Mouse (Mus musculus): ENCODE data around the gene Ung.

The Ung gene

DNA sequence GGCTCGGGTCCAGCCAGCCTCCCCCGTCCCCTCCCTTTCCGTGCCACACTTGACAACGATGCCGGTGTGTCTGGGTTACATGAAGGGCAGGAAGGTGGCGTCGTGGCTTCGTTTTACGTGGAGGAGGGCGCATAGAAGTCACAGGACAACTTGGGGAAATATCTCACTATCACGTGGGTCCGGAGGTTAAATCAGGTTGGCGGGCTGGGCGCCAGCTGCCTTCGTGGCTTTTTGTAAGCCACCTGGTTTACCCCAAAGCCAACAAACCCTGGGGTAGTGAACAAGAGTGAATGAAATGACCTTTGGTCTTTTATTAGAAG lies 1.3 kb downstream of the Ung start:
- DNase-seq: peak in 1 of 2 experiments; percentile 54

DNA sequence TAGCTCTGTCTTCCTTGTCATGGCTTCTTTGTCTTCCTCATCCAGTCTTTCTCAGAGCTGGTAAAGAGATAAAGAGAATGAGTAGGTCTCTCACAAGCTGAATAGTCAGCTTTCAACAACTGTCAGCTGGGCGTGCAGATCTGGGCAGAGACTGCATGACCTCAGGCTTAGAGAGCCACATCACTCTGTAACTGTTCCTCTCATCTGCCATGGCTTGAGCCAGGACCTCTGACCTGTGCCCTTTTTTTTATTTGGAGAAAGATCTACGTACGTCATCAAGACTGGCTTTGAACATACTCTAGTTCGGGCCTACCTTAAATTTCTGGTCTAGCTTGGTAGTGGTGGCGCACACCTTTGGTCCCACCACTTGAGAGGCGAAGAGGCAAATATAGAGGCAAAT lies 2.7 kb downstream of the Ung start:
- no peak for DNase-seq

DNA sequence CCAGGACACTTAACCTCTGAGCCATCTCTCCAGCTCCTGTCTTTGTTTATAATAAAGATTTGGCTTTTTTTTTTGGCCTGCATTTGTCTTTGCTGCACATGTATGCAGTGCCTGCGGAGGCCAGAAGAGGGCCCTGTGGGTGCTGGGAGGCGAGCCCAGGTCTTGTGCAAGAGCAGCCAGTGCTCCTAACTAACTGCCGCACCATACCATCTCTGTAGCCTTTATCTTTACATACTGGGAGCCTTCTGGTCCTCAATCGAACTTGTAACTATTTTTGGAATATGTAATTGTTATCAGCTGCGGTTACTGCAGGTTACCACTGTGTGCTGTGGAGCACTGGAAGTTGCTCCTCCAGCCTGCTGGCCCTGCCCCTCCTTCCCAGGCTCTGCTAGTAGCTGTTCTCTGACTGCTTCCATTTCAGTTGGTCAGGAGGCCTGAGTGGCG lies 3.9 kb downstream of the Ung start:
- peak; percentile 31 to 49 for DNase-seq

DNA sequence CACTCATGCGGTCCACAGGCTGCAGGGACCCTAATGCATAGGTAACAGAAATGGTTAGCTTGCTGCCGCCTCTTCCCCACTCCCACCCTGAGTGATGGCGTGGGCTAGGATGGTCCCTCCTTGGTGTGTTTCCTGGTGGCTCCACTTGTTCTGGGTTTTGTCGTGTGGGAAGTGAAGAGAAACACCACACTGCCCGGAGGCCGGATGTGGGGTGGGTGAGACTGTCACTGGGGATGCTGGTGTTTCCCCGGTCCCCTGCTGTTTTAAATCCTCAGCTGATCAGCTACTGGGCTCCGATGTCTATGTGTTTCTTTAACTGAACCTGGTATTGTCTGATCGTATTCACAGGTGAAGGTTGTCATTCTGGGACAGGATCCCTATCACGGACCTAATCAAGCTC lies 5.3 kb downstream of the Ung start:
- no peak for DNase-seq

- DNase-seq: no peak
Observed at GRCm38 (mm10) chr5:114137481-114138276, 7.5 kb downstream of the Ung start.

DNA sequence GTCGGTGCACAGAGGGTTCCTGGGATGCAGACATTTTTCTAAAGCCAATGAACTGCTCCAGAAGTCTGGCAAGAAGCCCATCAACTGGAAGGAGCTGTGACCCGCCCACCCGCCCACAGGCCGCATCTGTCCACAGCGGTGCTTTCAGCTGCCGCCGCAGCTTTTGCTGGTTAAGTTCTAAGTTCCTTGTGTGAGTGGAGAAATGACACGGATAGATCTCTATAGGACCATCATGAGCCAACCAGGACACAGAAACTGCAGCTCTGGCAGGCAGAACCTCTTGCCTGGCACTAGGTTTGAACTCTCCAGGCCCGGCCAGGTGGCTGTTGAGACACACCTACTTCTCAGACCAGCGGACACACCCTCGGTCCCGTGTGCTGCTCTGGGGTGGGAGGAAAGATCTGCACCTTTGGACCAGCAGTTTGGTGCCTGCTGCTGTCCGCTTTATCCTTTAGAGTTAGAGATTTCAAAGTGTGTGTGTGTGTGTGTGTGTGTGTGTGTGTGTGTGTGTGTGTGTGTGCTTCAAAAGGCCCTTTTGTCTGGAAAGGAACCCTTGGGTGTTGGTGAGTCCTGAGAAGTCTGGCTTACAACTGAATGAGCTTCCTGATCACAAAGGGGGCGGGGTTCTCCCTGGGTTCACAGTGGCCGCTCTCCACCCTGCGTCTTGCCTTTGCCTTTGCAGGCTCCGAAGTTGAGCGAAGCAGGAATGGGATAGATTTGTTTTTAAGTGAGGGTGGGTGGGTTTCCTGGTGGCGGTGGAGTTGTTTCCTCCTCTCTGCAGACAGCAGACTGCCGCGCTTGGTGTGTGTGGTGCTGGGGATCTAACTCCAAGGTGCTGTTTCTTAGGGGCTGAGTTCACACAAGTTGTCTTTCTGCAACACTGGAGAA lies 8.3 kb downstream of the Ung start:
- no peak for DNase-seq

DNA sequence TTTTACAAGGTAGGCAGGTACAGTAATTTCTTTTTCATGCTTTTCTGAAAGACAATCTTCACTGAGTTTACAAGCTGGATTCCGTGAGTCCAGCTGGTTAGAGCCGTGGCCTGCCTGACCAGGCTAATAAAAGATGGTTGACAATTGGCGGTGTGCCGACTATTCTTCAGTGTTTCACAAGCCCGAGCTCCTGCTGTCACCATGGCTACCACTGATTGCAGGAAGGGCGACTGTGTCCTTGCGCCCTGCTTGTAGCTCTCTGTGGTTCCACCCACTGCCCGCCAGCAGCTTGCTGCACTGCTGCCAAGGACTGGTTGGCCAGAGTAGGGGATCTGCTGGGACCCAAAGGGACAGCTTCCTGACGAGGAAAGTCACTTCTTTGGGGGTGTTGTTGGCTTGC lies 9.0 kb downstream of the Ung start:
- DNase-seq: peak; percentile 50 to 51

GRCm38 (mm10) chr5:114146028-114146888 lies 16.1 kb downstream of the Ung start, which contains the start of gene Acacb:
Gene Acacb (plus strand): TSS chr5:114146535.
- DNase-seq: no peak

- no peak for DNase-seq
Observed at GRCm38 (mm10) chr5:114147043-114147972, 17.1 kb downstream of the Ung start.

DNA sequence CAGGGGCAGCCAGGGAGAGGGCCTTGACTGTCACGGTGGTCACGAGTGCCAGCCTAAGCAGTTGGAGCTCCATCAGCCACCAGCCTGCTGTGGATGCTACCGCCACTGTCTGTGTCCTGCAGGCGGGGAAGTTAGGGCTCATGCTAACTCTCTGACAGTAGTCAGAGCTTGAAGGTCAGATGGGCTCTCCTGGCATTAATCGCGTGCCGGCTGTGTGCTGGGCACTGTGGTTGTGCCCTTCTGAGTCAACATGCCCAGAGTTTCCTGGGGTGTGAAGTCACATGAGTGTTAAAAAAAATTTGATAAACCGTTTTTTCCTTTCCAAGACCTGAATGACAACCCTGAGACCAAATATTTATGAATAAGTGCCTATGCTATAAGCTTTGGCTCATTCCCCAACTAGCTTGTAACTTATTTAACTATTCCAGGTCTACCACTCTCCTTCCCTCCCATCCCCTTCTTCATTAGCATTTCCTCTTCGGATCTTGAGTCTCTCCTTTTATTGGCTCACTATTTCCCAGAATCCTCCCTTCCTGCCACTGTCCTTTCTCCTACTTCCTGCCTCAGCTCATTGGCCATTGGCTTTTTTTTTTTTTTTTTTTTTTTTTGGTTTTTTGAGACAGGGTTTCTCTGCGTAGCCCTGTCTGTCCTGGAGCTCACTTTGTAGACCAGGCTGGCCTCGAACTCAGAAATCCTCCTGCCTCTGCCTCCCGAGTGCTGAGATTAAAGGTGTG lies 22.3 kb downstream of the Ung start:
- no peak for DNase-seq

DNA sequence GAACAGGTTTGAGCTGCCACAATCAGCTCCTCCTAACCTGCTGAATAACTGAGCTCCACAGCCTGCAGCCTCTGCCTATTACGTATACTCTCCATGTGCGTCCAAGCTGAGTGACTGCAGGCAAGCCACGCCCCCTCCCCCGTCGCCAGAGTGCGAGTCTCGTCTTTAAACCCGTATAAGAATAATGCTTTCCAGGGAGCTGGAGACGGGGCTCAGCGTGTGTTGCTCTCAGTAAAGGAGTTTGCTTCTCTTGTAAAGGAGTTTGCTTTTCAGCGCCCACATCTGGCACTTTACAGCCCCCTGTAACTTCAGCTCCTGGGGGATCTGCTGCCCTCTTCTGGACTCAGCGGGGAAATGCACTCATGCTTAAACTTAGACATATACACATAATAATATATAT lies 23.3 kb downstream of the Ung start:
- no peak for DNase-seq

DNA sequence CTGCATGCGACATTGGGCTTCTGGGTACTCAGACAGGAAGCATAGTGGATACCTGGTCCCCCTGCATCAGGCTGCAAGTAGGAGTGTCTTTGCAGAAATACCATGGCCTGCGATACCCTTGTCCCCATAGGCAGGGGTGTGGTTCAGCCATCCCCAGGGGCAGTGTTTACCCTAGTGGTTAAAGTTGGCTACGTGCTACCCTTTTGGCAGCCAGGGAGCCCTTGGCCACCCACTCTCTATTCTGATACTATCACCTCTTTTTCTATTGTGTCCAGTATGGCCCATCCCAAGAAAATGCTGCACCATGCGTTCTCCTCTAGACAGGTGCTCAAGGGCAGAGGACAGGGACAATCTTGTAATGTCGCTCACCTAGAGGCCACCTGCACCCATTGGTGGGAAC lies 24.6 kb downstream of the Ung start:
- DNase-seq: no peak

GRCm38 (mm10) chr5:114155168-114155933 lies 25.2 kb downstream of the Ung start:
- no peak for DNase-seq

GRCm38 (mm10) chr5:114157236-114157635 lies 27.1 kb downstream of the Ung start:
- no peak for DNase-seq

- no peak for DNase-seq
Observed at GRCm38 (mm10) chr5:114161424-114161823, 31.2 kb downstream of the Ung start.

DNA sequence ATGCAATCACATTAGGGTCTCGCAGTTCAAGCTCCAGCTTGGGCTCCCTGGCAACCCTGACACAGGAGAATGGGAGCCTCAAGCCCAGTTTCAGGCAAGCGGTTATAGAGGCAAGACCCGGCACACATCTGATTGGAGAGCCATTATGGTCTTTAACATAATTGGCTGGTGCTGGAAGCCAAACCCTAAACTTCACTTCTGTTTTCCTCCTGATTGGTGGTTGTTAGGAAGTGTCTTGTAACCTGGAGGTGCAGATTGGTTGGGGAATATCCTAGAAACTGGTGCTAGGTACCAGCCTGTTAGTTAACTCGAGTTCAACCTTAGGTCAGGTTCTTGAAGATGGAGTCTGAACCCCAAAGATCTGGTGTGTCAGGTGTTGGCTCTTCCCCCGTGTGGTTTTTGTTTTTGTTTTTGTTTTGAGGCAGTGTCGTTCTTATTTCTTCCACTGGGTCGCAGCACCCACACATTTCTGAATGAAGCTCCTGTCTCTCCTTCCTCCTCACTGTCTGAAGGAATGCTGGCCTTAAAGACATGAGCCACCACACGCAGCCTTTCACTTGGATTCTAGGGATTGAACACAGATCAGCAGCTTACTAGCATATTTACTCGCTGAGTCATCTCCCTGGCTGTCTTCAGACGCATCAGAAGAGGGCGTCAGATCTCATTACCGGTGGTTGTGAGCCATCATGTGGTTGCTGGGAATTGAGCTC lies 32.1 kb downstream of the Ung start:
- no peak for DNase-seq

DNA sequence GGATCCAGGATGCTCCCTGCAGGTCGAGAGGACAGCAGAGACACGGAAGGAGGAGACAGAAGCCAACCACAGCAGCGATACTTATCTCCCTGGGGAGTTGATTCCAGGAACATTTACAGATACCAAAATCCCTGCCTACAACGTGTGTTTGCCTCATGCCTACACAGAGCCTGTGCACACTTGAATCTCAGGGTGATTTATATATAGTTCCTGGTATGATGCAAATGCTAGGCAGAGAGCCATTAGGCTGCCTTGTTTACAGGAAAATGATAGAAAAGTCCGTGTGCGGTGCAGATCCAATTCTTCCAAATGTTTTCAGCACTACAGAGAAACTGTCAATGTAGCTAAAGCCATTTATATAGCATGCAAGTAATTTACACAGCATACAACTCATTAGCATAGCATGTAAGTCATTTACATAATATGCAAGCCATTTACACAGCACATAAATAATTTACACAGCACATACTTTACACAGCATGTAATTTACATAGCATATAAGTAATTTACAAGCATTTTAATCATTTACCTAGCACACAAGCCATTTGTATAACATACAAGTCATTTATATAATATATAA lies 33.0 kb downstream of the Ung start:
- DNase-seq: no peak

DNA sequence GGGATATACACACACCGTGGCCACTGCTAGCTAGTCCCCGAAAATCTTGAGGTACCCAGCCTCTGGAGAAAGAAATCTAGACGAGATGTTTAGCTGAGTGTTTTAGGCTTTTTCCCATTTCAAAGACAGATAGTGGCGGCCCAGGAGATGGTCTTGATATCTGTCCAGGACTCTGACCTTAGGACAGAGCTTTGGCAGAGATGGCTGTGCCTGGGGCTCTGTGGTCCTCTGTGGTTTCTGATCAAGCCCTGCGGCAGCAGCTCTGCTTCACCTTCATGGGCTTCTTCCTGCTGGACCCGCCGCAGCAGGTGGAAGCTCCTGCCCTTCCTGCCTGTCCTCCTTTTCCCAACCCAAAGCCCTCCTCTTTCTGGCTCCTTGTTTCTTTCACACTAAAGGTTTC lies 40.2 kb downstream of the Ung start:
- DNase-seq: no peak

DNA sequence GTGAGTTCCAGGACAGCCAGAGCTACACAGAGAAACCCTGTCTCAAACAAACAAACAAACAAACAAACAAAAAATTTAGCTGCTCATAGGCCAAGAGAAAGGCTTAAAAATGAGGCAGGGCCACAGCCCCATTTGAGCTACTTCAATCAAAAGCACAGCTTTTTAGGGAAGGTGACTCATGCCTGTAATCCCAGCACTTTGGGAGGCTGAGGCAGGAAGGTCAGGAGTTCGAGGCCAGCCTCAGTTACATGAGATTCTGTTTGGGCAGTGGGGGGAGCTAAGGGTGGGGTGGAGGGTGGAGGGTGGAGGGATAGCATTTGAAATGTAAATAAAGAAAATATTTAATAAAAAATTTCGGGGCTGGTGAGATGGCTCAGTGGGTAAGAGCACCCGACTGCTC lies 42.8 kb downstream of the Ung start:
- DNase-seq: no peak
